Mouse (Mus musculus) inflammation-experienced regulatory T-cells, adult 16 weeks (primary cell): ENCODE measurements around the gene Gm10198. TPM values are rescaled to one million over a fixed set of nuclear protein-coding genes. Genes with fewer than 3 reads are reported as not detected.

ENCODE experiments used
- polyA plus RNA-seq: library from polyadenylated mRNA; unstranded; fragments of 100-300 nt; shearing (Covaris generic); gene quantifications from one replicate; pipeline ENCODE4 v1.2.1, GENCODE M21; 2017

Gene Gm10198
- not detected for polyA plus RNA-seq

GRCm38 (mm10) chr13:111592485-111592884 is at the start of gene Gm10198:
Gene Gm10198 (plus strand): TSS chr13:111592785.

Other genes with a start within 250 kb of the Gm10198 start
- 187 TPM for gene Gpbp1, start 102.7 kb upstream of the Gm10198 start, polyA plus RNA-seq
- gene Gm49496, start 42.8 kb upstream of the Gm10198 start, polyA plus RNA-seq: not detected
- 16.1 TPM for gene Mier3, start 88.2 kb downstream of the Gm10198 start, polyA plus RNA-seq
- 24.3 TPM for gene Map3k1, start 216.2 kb downstream of the Gm10198 start, polyA plus RNA-seq